8 mouse cellular contexts compared by ENCODE assay signal in the genomic region with DNA sequence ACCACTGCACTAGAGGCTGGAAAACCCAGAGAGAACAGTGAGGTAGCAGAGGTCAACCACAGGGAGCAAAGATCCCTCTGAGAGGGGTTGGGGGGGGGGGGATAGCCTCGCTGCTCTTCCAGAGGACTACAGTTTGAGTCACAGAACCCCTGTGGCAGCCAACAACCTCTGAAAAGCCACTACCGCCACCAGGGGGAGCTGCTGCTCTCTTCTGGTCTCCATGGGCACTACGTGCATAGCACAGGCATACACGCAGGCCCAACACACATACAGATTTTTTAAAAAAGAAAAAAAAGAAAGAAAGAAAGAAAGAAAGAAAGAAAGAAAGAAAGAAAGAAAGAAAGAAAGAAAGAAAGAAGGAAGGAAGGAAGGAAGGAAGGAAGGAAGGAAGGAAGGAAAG. TPM values are rescaled to one million over a fixed set of nuclear protein-coding genes. Genes with fewer than 3 reads are reported as not detected.
DNase-seq lines count a peak whose midpoint lies in the region; ATAC-seq and TF ChIP-seq lines count a peak whose summit lies in the region.

No protein-coding gene starts in this region.

- H3K9ac ChIP-seq in lung, postnatal 0 days (replicated peaks; ENCODE audit: low read depth): no peak overlapping the region

- no peaks in the 10 kb centered on the region for H3K9me3 ChIP-seq in lung, postnatal 0 days (ENCODE audit: low read length)

- no peak overlapping the region for H3K4me3 ChIP-seq in lung, postnatal 0 days (ENCODE audit: low read depth, low read length)

- no peak overlapping the region for H3K4me2 ChIP-seq in lung, postnatal 0 days (replicated peaks; ENCODE audit: low read depth, low read length)

- H3K36me3 ChIP-seq in lung, postnatal 0 days (ENCODE audit: insufficient read depth, low read length): no peaks in the 10 kb centered on the region

- H3K27ac ChIP-seq in lung, postnatal 0 days (ENCODE audit: low read length): no peak overlapping the region

- H3K27me3 ChIP-seq in lung, postnatal 0 days (replicated peaks; ENCODE audit: insufficient read depth, low read length): no peaks in the 10 kb centered on the region

- DNase-seq in A20 (ENCODE audit: low read depth, low spot score) (peak; percentile 78), MN1 (ENCODE audit: low spot score) (peak; percentile 65)
- peak; percentile 52 for DNase-seq in cerebellum, adult 8-10 months
- peak; percentile 56 to 62 for DNase-seq in frontal cortex, postnatal 25 days (ENCODE audit: low spot score in 2 of 2)
- DNase-seq in kidney, postnatal 36 days: peak; percentile 81 to 95
- DNase-seq in lung, postnatal 0 days (ENCODE audit: low spot score): peak; percentile 67
- DNase-seq in right cerebral cortex, postnatal 10 days (ENCODE audit: low spot score in 2 of 2): peak; percentile 54 to 73
- DNase-seq in urinary bladder, postnatal 14 days (ENCODE audit: low spot score): peak; percentile 78

- ATAC-seq in lung, postnatal 0 days: peak; percentile 58

- 29% methylated on average over 4 of the region's 4 CpGs for WGBS in lung, postnatal 0 days

- no peak for TF ChIP-seq EP300 in lung, postnatal 0 days (IDR thresholded peaks at IDR 0.05)

- no peaks in the 10 kb centered on the region for H3K4me1 ChIP-seq in lung, postnatal 0 days (ENCODE audit: insufficient read depth, low read depth, low read length)

- peak; percentile 80 for TF ChIP-seq CTCF in lung, postnatal 0 days (IDR thresholded peaks at IDR 0.05)

RNA-seq across cellular contexts. Expression of a gene that starts 12.4 kb away (rescaled TPM):
- polyA plus RNA-seq in lung, postnatal 0 days (2015; fragmentation: Nextera tagmentation; extraction: Ambion mirVana): 1.7 and 1.9 TPM in 2 replicates

RNA-seq across cellular contexts. Expression of a gene that starts 36.3 kb away (rescaled TPM):
- 364 and 369 TPM in 2 replicates for polyA plus RNA-seq in lung, postnatal 0 days (2015; fragmentation: Nextera tagmentation; extraction: Ambion mirVana)

RNA-seq across cellular contexts. Expression of a gene that starts 50.3 kb away (rescaled TPM):
- polyA plus RNA-seq in lung, postnatal 0 days (2015; fragmentation: Nextera tagmentation; extraction: Ambion mirVana): 10.9 and 11.6 TPM in 2 replicates
